Mouse (Mus musculus): ENCODE measurements around the gene Zmynd19. TPM values are rescaled to one million over a fixed set of nuclear protein-coding genes. Genes with fewer than 3 reads are reported as not detected.

The Zmynd19 gene
- polyA plus RNA-seq, 1 experiment from 2014 or later: 12.1 TPM

DNA sequence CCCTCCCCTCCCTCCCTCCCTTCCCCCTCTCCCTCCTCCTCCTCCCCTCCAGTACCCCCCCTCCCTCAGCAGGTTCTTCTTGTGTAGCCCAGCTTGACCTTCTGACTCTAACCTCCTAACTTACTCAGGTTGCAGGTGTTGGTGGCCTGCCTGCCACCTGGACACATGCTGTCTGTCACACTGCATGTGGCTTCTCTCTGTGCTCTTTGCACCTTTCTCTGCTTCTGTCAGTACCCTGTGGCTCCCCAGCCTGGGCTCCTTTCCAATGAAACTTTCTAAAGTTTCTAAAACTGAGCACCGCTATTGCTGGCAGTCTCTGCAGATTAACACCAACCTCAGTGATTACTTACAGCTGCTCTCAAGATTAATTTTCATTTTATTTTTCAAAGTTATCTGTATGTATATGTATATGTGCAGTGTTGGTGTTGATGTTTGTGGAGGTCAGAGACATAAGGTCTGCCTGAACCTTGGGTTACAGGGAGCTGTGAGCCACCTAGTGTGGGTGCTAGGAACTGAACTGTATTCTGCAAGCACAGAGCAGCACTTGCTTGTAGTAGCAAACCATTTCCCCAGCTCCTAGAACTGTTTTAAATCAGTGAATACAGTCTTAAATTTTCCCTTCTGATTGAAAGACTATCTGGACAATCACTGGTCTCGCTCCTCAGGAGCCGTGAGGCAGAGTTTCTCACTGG lies 51.1 kb downstream of the Zmynd19 start:
- Histone ChIP-seq H3K4me2 (no peak overlapping the region), H3K36me3 (ENCODE audit: poor library complexity, severe bottlenecking) (no peaks in the 10 kb centered on the region), H3K27me3 (no peaks in the 10 kb centered on the region), H3K9me3 (replicated peaks) (no peaks in the 10 kb centered on the region), H3K4me3 (no peak overlapping the region), H3K27ac (no peak overlapping the region), H3K9ac (no peak overlapping the region), H3K4me1 (no peaks in the 10 kb centered on the region)
- no peak for ATAC-seq
- WGBS: 82% methylated on average over 3 of the region's 3 CpGs

DNA sequence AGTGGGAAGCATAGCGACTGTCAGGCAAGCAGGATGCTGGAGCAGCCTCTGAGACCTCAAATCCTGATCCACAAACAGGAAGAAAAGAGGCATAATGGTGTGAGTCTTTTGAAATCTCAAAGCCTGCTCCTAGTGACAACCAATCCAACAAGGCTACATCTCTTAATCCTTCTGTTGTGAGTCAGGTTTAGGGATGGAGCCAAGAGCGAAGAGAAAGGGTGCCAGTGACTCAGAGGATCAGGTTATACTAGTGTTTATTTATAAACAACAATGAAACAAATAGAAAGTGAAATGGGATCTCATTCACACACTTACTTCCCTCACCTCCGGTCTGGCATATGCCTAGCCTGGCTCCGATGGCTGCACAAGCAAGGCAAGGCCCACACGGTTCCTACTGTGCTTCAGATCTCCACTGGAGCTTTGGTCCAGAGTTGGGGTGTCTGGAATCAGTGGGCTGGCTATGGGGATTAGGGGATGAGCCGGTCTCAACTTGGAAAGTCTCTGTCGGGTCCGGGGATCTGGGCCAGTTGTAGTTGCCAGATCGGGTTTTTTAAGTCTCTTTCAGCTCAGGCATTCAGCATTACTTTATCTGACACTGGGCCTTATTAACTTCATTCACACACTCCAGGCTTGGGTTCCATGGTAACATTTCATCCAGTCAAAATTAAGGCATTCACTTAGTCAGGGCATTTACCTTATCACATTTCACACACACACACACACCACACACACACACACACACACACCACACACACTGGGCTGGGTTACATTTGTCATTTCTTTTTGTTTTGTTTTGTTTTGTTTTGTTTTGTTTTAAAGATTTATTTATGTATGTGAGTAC lies 54.6 kb downstream of the Zmynd19 start:
- H3K9me3 ChIP-seq (replicated peaks): no peaks in the 10 kb centered on the region
- H3K4me2 ChIP-seq: no peak overlapping the region
- no peaks in the 10 kb centered on the region for H3K4me1 ChIP-seq
- 55% methylated on average over 9 of the region's 9 CpGs for WGBS
- ATAC-seq: peak; percentile 50; the same call in 1 of the 2 replicates
- H3K27me3 ChIP-seq: no peaks in the 10 kb centered on the region
- no peak overlapping the region for H3K27ac ChIP-seq
- H3K9ac ChIP-seq: no peak overlapping the region
- H3K4me3 ChIP-seq: no peak overlapping the region
- no peaks in the 10 kb centered on the region for H3K36me3 ChIP-seq (ENCODE audit: poor library complexity, severe bottlenecking)

DNA sequence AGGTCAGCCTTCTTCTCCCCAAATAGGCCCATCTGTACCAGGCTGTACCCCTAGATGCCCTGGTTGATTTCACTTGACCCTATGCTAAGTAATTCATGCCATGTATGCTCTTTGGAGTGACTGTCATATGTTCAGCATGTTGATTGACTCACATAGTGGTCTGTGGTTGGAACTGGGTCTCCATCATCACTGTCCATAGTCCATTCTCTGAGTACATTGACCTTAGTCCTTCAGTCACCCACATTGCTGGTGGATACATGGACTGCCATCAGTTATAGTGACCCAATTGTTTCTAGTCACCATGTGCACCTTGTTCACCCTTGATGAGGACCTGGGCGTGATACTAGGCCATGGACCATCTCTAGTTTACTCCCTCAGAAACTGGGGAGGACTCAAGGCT lies 57.2 kb downstream of the Zmynd19 start:
- Histone ChIP-seq H3K9me3 (replicated peaks) (no peaks in the 10 kb centered on the region), H3K4me2 (no peak overlapping the region), H3K4me3 (no peak overlapping the region), H3K27ac (no peak overlapping the region), H3K27me3 (no peaks in the 10 kb centered on the region), H3K36me3 (ENCODE audit: poor library complexity, severe bottlenecking) (no peaks in the 10 kb centered on the region), H3K4me1 (no peaks in the 10 kb centered on the region), H3K9ac (no peak overlapping the region)
- WGBS: 97% methylated on average over 1 of the region's 1 CpGs
- no peak for ATAC-seq

DNA sequence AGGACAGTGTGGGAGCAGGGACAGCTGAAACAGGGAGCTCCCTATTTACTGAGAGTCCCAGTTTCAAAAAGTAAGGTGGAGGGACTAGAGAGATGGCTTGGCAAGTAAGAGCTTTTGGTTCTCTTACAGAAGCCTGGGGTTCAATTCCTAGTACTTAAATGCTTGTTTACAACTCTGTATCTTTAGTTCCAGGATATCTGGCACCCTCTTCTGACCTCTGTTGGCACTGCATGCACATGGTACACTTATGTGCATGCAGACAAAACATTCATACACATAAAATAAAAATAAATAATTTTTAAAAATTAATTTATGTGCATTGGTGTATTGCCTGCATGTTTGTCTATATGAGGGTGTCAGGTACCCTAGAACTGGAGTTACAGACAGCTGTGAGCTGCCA lies 58.7 kb downstream of the Zmynd19 start:
- Histone ChIP-seq H3K4me3 (no peak overlapping the region), H3K4me2 (no peak overlapping the region), H3K27ac (no peak overlapping the region), H3K4me1 (no peaks in the 10 kb centered on the region), H3K27me3 (no peaks in the 10 kb centered on the region), H3K9me3 (replicated peaks) (no peaks in the 10 kb centered on the region), H3K9ac (no peak overlapping the region), H3K36me3 (ENCODE audit: poor library complexity, severe bottlenecking) (no peaks in the 10 kb centered on the region)
- ATAC-seq: no peak

Small RNA genes within 50 kb of the gene (microRNA-seq; reads per million reads assigned to microRNA genes)
- not detected for gene Gm22875

Other genes starting within 250 kb of the Zmynd19 start
- gene Cacna1b, start 186.6 kb upstream of the Zmynd19 start, polyA plus RNA-seq (2015; fragmentation: Nextera tagmentation; extraction: Ambion mirVana): 4.5 and 5.6 TPM in 2 replicates
- gene Ehmt1, start 30.2 kb upstream of the Zmynd19 start, polyA plus RNA-seq (2015; fragmentation: Nextera tagmentation; extraction: Ambion mirVana): 152 and 156 TPM in 2 replicates
- gene Arrdc1, start 14.5 kb upstream of the Zmynd19 start, polyA plus RNA-seq (2015; fragmentation: Nextera tagmentation; extraction: Ambion mirVana): 19.1 and 21.5 TPM in 2 replicates
- 35.5 and 38.8 TPM in 2 replicates for gene Dph7, start 12.6 kb downstream of the Zmynd19 start, polyA plus RNA-seq (2015; fragmentation: Nextera tagmentation; extraction: Ambion mirVana)
- gene Mrpl41, start 25.3 kb downstream of the Zmynd19 start, polyA plus RNA-seq (2015; fragmentation: Nextera tagmentation; extraction: Ambion mirVana): 163 and 175 TPM in 2 replicates
- gene Pnpla7, start 26.2 kb downstream of the Zmynd19 start, polyA plus RNA-seq (2015; fragmentation: Nextera tagmentation; extraction: Ambion mirVana): 2.4 and 3.5 TPM in 2 replicates
- gene Nsmf, start 104.6 kb downstream of the Zmynd19 start, polyA plus RNA-seq (2015; fragmentation: Nextera tagmentation; extraction: Ambion mirVana): 125 and 129 TPM in 2 replicates
- gene Entpd8, start 130.5 kb downstream of the Zmynd19 start, polyA plus RNA-seq (2015; fragmentation: Nextera tagmentation; extraction: Ambion mirVana): not detected in 2 replicates
- gene Noxa1, start 145.4 kb downstream of the Zmynd19 start, polyA plus RNA-seq (2015; fragmentation: Nextera tagmentation; extraction: Ambion mirVana): not detected in 2 replicates
- gene Nrarp, start 231.0 kb downstream of the Zmynd19 start, polyA plus RNA-seq (2015; fragmentation: Nextera tagmentation; extraction: Ambion mirVana): 29.2 and 30.8 TPM in 2 replicates
- gene Tor4a, start 247.1 kb downstream of the Zmynd19 start, polyA plus RNA-seq (2015; fragmentation: Nextera tagmentation; extraction: Ambion mirVana): 0.66 and 0.78 TPM in 2 replicates